Mouse (Mus musculus): ENCODE data around the gene Phf5a. TPM values are rescaled to one million over a fixed set of nuclear protein-coding genes. Genes with fewer than 3 reads are reported as not detected.

Gene Phf5a
- polyA plus RNA-seq, 2 experiments = 72.6 to 120 TPM

GRCm38 (mm10) chr15:81836124-81836821 lies 35.4 kb downstream of the Phf5a start:
- WGBS (ENCODE audit: insufficient replicate concordance) = 1% methylated on average over 33 of the region's 33 CpGs

GRCm38 (mm10) chr15:81835007-81835880 lies 36.5 kb downstream of the Phf5a start:
- Histone ChIP-seq H3K4me3 (ENCODE audit: insufficient read depth in 1 of 2, low read depth in 2 of 2, low read length in 2 of 2) (no peak overlapping the region), H3K36me3 (replicated peaks; ENCODE audit: control insufficient read depth, insufficient read depth, low read depth) (no peaks in the 10 kb centered on the region), H3K27me3 (ENCODE audit: control insufficient read depth, insufficient read depth, low read length) (peaks cover 5% of the 10 kb centered on the region), H3K4me2 (ENCODE audit: low read depth) (no peak overlapping the region), H3K27ac (no peak overlapping the region), H3K9ac (replicated peaks) (no peak overlapping the region), H3K4me1 (replicated peaks; ENCODE audit: control insufficient read depth in 2 of 2, insufficient read depth in 2 of 2, low read length in 1 of 2) (peaks cover 2 to 10% of the 10 kb centered on the region in 2 experiments; a peak in 3 of 4 replicates), H3K9me3 (ENCODE audit: control insufficient read depth, low read length) (no peaks in the 10 kb centered on the region)
- no peak for DNase-seq (ENCODE audit: low read depth in 3 of 3, low spot score in 3 of 3)
- no peak for TF ChIP-seq CTCF (IDR thresholded peaks at IDR 0.05; ENCODE audit: low read depth)
- TF ChIP-seq EP300 (IDR thresholded peaks at IDR 0.05; ENCODE audit: low read depth) = no peak
- no peak for ATAC-seq (ENCODE audit: insufficient read depth)
- WGBS (ENCODE audit: insufficient replicate concordance) = 60% methylated on average over 10 of the region's 10 CpGs

More at GRCm38 (mm10) chr15:81836124-81836821, 35.4 kb downstream of the Phf5a start:
- Histone ChIP-seq H3K27me3 (ENCODE audit: control insufficient read depth, insufficient read depth, low read length) (peaks cover 5% of the 10 kb centered on the region), H3K4me3 (ENCODE audit: insufficient read depth in 1 of 2, low read depth in 2 of 2, low read length in 2 of 2) (peak overlapping the region; percentile 5 to 32; a peak in 3 of 4 replicates), H3K4me2 (ENCODE audit: low read depth) (peak overlapping the region; percentile 51), H3K9ac (replicated peaks) (no peak overlapping the region), H3K9me3 (ENCODE audit: control insufficient read depth, low read length) (no peaks in the 10 kb centered on the region), H3K36me3 (replicated peaks; ENCODE audit: control insufficient read depth, insufficient read depth, low read depth) (no peaks in the 10 kb centered on the region), H3K4me1 (replicated peaks; ENCODE audit: control insufficient read depth in 2 of 2, insufficient read depth in 2 of 2, low read length in 1 of 2) (peaks cover 2 to 10% of the 10 kb centered on the region in 2 experiments; a peak in 3 of 4 replicates), H3K27ac (no peak overlapping the region)
- DNase-seq (ENCODE audit: low read depth in 3 of 3, low spot score in 3 of 3) = no peak
- TF ChIP-seq EP300 (IDR thresholded peaks at IDR 0.05; ENCODE audit: low read depth) (no peak), CTCF (IDR thresholded peaks at IDR 0.05; ENCODE audit: low read depth) (no peak)
- ATAC-seq (ENCODE audit: insufficient read depth) = no peak

- TF ChIP-seq CTCF (IDR thresholded peaks at IDR 0.05; ENCODE audit: low read depth) (no peak), EP300 (IDR thresholded peaks at IDR 0.05; ENCODE audit: low read depth) (no peak)
- ATAC-seq (ENCODE audit: insufficient read depth) (no peak), DNase-seq (ENCODE audit: low read depth in 3 of 3, low spot score in 3 of 3) (no peak)
- Histone ChIP-seq H3K4me2 (ENCODE audit: low read depth) (no peak overlapping the region), H3K4me3 (ENCODE audit: insufficient read depth in 1 of 2, low read depth in 2 of 2, low read length in 2 of 2) (no peak overlapping the region), H3K9ac (replicated peaks) (no peak overlapping the region), H3K27me3 (ENCODE audit: control insufficient read depth, insufficient read depth, low read length) (peaks cover 5% of the 10 kb centered on the region), H3K36me3 (replicated peaks; ENCODE audit: control insufficient read depth, insufficient read depth, low read depth) (no peaks in the 10 kb centered on the region), H3K4me1 (replicated peaks; ENCODE audit: control insufficient read depth in 2 of 2, insufficient read depth in 2 of 2, low read length in 1 of 2) (peaks cover 2 to 8% of the 10 kb centered on the region in 2 experiments; a peak in 3 of 4 replicates), H3K9me3 (ENCODE audit: control insufficient read depth, low read length) (no peaks in the 10 kb centered on the region), H3K27ac (no peak overlapping the region)
- 72% methylated on average over 3 of the region's 3 CpGs for WGBS (ENCODE audit: insufficient replicate concordance)
Measured at GRCm38 (mm10) chr15:81834171-81834841, 37.4 kb downstream of the Phf5a start.

- no peak overlapping the region for H3K4me2 ChIP-seq (ENCODE audit: low read depth)
- no peak overlapping the region for H3K4me3 ChIP-seq (ENCODE audit: insufficient read depth in 1 of 2, low read depth in 2 of 2, low read length in 2 of 2)
- TF ChIP-seq EP300 (IDR thresholded peaks at IDR 0.05; ENCODE audit: low read depth) = no peak
- no peak for TF ChIP-seq CTCF (IDR thresholded peaks at IDR 0.05; ENCODE audit: low read depth)
- ATAC-seq (ENCODE audit: insufficient read depth) (no peak), DNase-seq (ENCODE audit: low read depth in 3 of 3, low spot score in 3 of 3) (no peak)
- no peak overlapping the region for H3K27ac ChIP-seq
- H3K9me3 ChIP-seq (ENCODE audit: control insufficient read depth, low read length) = no peaks in the 10 kb centered on the region
- no peak overlapping the region for H3K9ac ChIP-seq (replicated peaks)
- peaks cover 2 to 8% of the 10 kb centered on the region in 2 experiments; a peak in 3 of 4 replicates for H3K4me1 ChIP-seq (replicated peaks; ENCODE audit: control insufficient read depth in 2 of 2, insufficient read depth in 2 of 2, low read length in 1 of 2)
- WGBS (ENCODE audit: insufficient replicate concordance) = 66% methylated on average over 4 of the region's 4 CpGs
- peaks cover 5% of the 10 kb centered on the region for H3K27me3 ChIP-seq (ENCODE audit: control insufficient read depth, insufficient read depth, low read length)
- H3K36me3 ChIP-seq (replicated peaks; ENCODE audit: control insufficient read depth, insufficient read depth, low read depth) = no peaks in the 10 kb centered on the region
Measured at GRCm38 (mm10) chr15:81833481-81833880, 38.2 kb downstream of the Phf5a start.
